Mouse (Mus musculus): ENCODE measurements at regions not wholly inside any gene's neighbourhood (a gene's known extent, or its start where the extent isn't known, plus 50 kb on each side); places are given as distances from the start of the nearest gene placed in this dataset.

DNA sequence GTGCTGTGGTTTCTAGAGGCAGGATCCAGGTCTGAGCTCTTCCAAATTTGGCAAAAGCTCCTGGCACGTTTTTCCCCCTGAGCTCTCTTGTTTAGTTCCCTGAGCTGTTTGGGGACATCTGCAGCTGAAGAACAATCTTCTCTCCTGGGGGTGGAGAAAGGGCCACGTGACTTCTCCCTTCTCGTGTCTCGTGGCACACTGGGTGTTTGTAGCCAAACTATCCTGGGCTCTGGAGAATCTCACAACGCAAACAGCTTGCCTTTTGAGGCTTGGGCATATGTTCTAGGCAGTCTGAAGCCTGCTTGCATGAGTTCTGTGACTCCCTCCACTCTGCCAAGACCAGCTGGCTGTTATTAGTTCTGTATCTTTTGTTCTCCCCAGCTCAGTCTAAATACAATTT is 86.3 kb downstream of the Rgs2 start:
- Histone ChIP-seq H3K4me2 (ENCODE audit: low read depth) (no peak overlapping the region), H3K4me1 (replicated peaks; ENCODE audit: control insufficient read depth in 2 of 2, insufficient read depth in 2 of 2, low read length in 1 of 2) (peaks cover 0 to 5% of the 10 kb centered on the region in 2 experiments; a peak in 1 of 4 replicates), H3K9me3 (ENCODE audit: control insufficient read depth, low read length) (no peaks in the 10 kb centered on the region), H3K4me3 (ENCODE audit: insufficient read depth in 1 of 2, low read depth in 2 of 2, low read length in 2 of 2) (no peak overlapping the region), H3K9ac (replicated peaks) (no peak overlapping the region), H3K27me3 (ENCODE audit: control insufficient read depth, insufficient read depth, low read length) (no peaks in the 10 kb centered on the region), H3K36me3 (replicated peaks; ENCODE audit: control insufficient read depth, insufficient read depth, low read depth) (no peaks in the 10 kb centered on the region), H3K27ac (no peak overlapping the region)
- TF ChIP-seq CTCF (IDR thresholded peaks at IDR 0.05; ENCODE audit: low read depth): no peak
- TF ChIP-seq EP300 (IDR thresholded peaks at IDR 0.05; ENCODE audit: low read depth): no peak
- ATAC-seq (ENCODE audit: insufficient read depth) (no peak), DNase-seq (ENCODE audit: low read depth in 3 of 3, low spot score in 3 of 3) (no peak)
- 20% methylated on average over 5 of the region's 5 CpGs for WGBS (ENCODE audit: insufficient replicate concordance)

GRCm38 (mm10) chr1:143916587-143916986 is 87.4 kb downstream of the Rgs2 start:
- peaks cover 0 to 5% of the 10 kb centered on the region in 2 experiments; a peak in 1 of 4 replicates for H3K4me1 ChIP-seq (replicated peaks; ENCODE audit: control insufficient read depth in 2 of 2, insufficient read depth in 2 of 2, low read length in 1 of 2)
- no peaks in the 10 kb centered on the region for H3K27me3 ChIP-seq (ENCODE audit: control insufficient read depth, insufficient read depth, low read length)
- H3K9ac ChIP-seq (replicated peaks): no peak overlapping the region
- H3K9me3 ChIP-seq (ENCODE audit: control insufficient read depth, low read length): no peaks in the 10 kb centered on the region
- H3K4me3 ChIP-seq (ENCODE audit: insufficient read depth in 1 of 2, low read depth in 2 of 2, low read length in 2 of 2): no peak overlapping the region
- H3K27ac ChIP-seq: no peak overlapping the region; the same call in 1 of the 2 replicates
- TF ChIP-seq EP300 (IDR thresholded peaks at IDR 0.05; ENCODE audit: low read depth): no peak
- no peak for TF ChIP-seq CTCF (IDR thresholded peaks at IDR 0.05; ENCODE audit: low read depth)
- ATAC-seq (ENCODE audit: insufficient read depth) (peak; percentile 56; the same call in 1 of the 2 replicates), DNase-seq (ENCODE audit: low read depth in 3 of 3, low spot score in 3 of 3) (peak in 1 of 3 experiments; percentile 19)
- WGBS (ENCODE audit: insufficient replicate concordance): 13% methylated on average over 9 of the region's 9 CpGs
- H3K4me2 ChIP-seq (ENCODE audit: low read depth): no peak overlapping the region
- H3K36me3 ChIP-seq (replicated peaks; ENCODE audit: control insufficient read depth, insufficient read depth, low read depth): no peaks in the 10 kb centered on the region

- WGBS (ENCODE audit: insufficient replicate concordance): 59% methylated on average over 3 of the region's 3 CpGs
- Histone ChIP-seq H3K27ac (no peak overlapping the region), H3K36me3 (replicated peaks; ENCODE audit: control insufficient read depth, insufficient read depth, low read depth) (no peaks in the 10 kb centered on the region), H3K4me3 (ENCODE audit: insufficient read depth in 1 of 2, low read depth in 2 of 2, low read length in 2 of 2) (no peak overlapping the region), H3K4me2 (ENCODE audit: low read depth) (no peak overlapping the region), H3K4me1 (replicated peaks; ENCODE audit: control insufficient read depth in 2 of 2, insufficient read depth in 2 of 2, low read length in 1 of 2) (peaks cover 0 to 5% of the 10 kb centered on the region in 2 experiments; a peak in 1 of 4 replicates), H3K27me3 (ENCODE audit: control insufficient read depth, insufficient read depth, low read length) (no peaks in the 10 kb centered on the region), H3K9me3 (ENCODE audit: control insufficient read depth, low read length) (no peaks in the 10 kb centered on the region), H3K9ac (replicated peaks) (no peak overlapping the region)
- DNase-seq (ENCODE audit: low read depth in 3 of 3, low spot score in 3 of 3): no peak
- ATAC-seq (ENCODE audit: insufficient read depth): no peak
- TF ChIP-seq CTCF (IDR thresholded peaks at IDR 0.05; ENCODE audit: low read depth) (no peak), EP300 (IDR thresholded peaks at IDR 0.05; ENCODE audit: low read depth) (no peak)
Observed at GRCm38 (mm10) chr1:143912586-143912985, 91.4 kb downstream of the Rgs2 start.

GRCm38 (mm10) chr1:143911230-143911629 is 92.7 kb downstream of the Rgs2 start:
- 37% methylated on average over 3 of the region's 3 CpGs for WGBS (ENCODE audit: insufficient replicate concordance)
- Histone ChIP-seq H3K9me3 (ENCODE audit: control insufficient read depth, low read length) (no peaks in the 10 kb centered on the region), H3K4me3 (ENCODE audit: insufficient read depth in 1 of 2, low read depth in 2 of 2, low read length in 2 of 2) (no peak overlapping the region), H3K9ac (replicated peaks) (no peak overlapping the region), H3K27me3 (ENCODE audit: control insufficient read depth, insufficient read depth, low read length) (no peaks in the 10 kb centered on the region), H3K4me1 (replicated peaks; ENCODE audit: control insufficient read depth in 2 of 2, insufficient read depth in 2 of 2, low read length in 1 of 2) (peaks cover 0 to 2% of the 10 kb centered on the region in 2 experiments; a peak in 1 of 4 replicates), H3K27ac (no peak overlapping the region), H3K4me2 (ENCODE audit: low read depth) (no peak overlapping the region), H3K36me3 (replicated peaks; ENCODE audit: control insufficient read depth, insufficient read depth, low read depth) (no peaks in the 10 kb centered on the region)
- DNase-seq (ENCODE audit: low read depth in 3 of 3, low spot score in 3 of 3): no peak
- ATAC-seq (ENCODE audit: insufficient read depth): no peak
- TF ChIP-seq CTCF (IDR thresholded peaks at IDR 0.05; ENCODE audit: low read depth): no peak
- no peak for TF ChIP-seq EP300 (IDR thresholded peaks at IDR 0.05; ENCODE audit: low read depth)

DNA sequence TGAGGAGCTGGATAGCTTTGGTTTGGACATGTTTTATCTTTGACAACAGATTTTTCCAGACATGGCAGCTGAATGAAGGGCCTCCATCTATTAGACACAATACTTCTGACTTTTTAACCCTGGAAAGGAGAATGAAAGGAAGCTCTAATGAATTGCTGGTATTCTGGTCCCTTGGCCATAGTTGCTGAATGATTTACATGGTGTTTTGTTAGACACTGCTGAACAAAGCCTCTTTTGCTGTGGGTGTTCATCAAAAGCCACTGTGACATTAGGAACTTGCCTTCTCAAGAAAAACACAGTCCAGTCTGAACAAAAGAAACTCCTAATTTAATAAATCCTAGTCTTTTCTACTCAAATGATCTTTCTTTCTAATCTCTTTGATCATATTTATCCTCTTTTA is 93.4 kb downstream of the Rgs2 start:
- H3K27me3 ChIP-seq (ENCODE audit: control insufficient read depth, insufficient read depth, low read length): no peaks in the 10 kb centered on the region
- no peaks in the 10 kb centered on the region for H3K36me3 ChIP-seq (replicated peaks; ENCODE audit: control insufficient read depth, insufficient read depth, low read depth)
- H3K4me3 ChIP-seq (ENCODE audit: insufficient read depth in 1 of 2, low read depth in 2 of 2, low read length in 2 of 2): no peak overlapping the region
- no peak overlapping the region for H3K4me2 ChIP-seq (ENCODE audit: low read depth)
- no peak overlapping the region for H3K9ac ChIP-seq (replicated peaks)
- H3K9me3 ChIP-seq (ENCODE audit: control insufficient read depth, low read length): no peaks in the 10 kb centered on the region
- DNase-seq (ENCODE audit: low read depth in 3 of 3, low spot score in 3 of 3): no peak
- H3K27ac ChIP-seq: no peak overlapping the region
- TF ChIP-seq CTCF (IDR thresholded peaks at IDR 0.05; ENCODE audit: low read depth): no peak
- no peak for TF ChIP-seq EP300 (IDR thresholded peaks at IDR 0.05; ENCODE audit: low read depth)
- no peak for ATAC-seq (ENCODE audit: insufficient read depth)
- H3K4me1 ChIP-seq (replicated peaks; ENCODE audit: control insufficient read depth in 2 of 2, insufficient read depth in 2 of 2, low read length in 1 of 2): peaks cover 0 to 2% of the 10 kb centered on the region in 2 experiments; a peak in 1 of 4 replicates

Measured in liver, embryonic 14.5 days (tissue).